Mouse (Mus musculus) liver, embryonic 14.5 days (tissue): ENCODE measurements around the gene Atg101.

Experiments
- CTCF ChIP-seq: IDR thresholded peaks from 2 replicates; pipeline ENCODE4 v1.5.1; 2016; ENCODE audit warnings: antibody characterized with exemption, low read depth, control low read depth
- EP300 ChIP-seq: IDR thresholded peaks from 2 replicates; pipeline ENCODE4 v1.6.1; 2016; ENCODE audit warnings: antibody characterized with exemption, low read depth

DNA sequence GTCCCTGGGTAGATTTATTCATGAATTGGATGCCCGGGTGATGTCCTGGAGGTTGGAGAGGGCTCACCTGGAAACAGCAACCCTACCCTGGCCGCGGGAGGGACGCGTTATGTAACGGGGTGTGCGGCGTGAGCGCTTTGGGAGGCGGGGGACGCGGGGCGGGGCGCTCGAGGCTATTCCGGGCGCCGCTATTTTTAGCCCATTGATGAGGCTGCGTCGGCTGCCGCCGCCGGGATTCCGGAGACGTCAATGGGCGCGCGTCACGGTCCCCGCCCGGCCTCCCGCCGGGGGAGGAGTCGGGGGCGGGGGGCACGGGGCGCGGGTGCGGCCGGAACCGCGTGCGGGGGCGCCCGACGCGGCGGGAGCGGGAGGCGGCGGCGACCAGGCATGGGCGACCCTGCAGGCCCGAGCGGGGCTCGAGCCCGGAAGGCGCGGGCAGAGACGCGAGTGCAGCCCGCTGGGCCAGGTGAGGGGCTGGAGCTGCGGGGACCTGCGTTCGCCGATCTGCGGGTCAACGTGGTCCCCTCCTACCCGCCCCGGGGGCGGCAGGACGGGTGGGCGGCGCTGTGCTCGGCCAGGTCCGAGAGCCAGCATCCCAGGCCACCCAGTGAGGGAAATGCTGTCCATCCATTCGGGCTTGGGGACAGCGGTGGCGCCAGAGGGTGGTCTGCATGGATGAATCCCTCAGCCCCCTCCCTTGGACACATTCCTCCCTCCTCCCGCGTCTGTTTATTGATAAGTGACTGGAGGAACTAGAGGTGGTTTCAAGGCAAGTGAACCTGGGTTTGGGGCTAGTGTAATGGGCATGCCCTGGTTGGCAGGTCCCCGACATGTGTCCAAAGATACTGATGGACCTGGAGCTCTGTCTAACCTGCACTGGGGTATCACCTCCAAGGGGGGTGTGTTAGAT is 29.9 kb upstream of the Atg101 start, which contains the start of gene Nr4a1:
- TF ChIP-seq CTCF = no peak
- TF ChIP-seq EP300 = no peak
